Mouse (Mus musculus): ENCODE measurements around the gene Sipa1l2.

The Sipa1l2 gene

GRCm38 (mm10) chr8:125576127-125576526 lies 6.5 kb upstream of the Sipa1l2 start:
- DNase-seq: no peak

DNA sequence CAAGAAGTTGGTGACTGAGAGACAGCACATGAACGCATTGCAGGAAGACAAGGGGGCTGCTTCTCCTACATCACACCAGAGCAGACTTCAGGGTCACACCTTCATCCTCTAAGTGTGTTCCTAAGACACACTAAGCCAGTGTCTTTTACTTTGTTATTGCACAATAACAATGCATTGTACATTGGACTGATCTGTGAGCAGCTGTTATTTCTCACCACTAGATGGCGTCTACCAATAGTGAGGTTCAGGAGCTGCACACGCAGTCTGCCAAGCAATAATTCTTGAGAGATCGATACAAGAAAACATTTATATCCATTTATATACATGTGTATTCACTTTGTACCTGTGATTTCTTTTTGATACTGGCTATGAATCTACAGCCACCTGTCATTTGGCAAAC lies 4.7 kb upstream of the Sipa1l2 start:
- peak; percentile 61 for DNase-seq

DNA sequence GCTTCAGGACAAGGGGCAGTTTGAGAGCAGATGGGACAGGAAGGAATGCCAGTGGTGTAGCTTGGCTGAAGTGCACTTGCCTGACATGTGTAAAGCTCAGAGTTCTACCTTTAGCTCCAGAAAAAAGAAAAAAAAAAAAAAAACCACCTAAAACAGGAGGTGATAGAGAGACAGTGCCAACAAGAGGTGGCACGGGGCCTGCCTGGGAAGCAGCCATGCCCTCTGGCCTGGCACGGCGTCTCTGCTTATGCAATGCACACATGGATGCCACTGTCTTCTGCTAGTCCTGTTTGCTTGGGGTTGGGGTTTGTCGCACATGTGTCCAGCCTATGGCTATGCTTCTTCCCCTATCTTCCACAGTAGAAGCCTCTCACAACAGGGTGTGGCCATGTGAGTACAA lies 2.6 kb upstream of the Sipa1l2 start:
- DNase-seq: no peak

DNA sequence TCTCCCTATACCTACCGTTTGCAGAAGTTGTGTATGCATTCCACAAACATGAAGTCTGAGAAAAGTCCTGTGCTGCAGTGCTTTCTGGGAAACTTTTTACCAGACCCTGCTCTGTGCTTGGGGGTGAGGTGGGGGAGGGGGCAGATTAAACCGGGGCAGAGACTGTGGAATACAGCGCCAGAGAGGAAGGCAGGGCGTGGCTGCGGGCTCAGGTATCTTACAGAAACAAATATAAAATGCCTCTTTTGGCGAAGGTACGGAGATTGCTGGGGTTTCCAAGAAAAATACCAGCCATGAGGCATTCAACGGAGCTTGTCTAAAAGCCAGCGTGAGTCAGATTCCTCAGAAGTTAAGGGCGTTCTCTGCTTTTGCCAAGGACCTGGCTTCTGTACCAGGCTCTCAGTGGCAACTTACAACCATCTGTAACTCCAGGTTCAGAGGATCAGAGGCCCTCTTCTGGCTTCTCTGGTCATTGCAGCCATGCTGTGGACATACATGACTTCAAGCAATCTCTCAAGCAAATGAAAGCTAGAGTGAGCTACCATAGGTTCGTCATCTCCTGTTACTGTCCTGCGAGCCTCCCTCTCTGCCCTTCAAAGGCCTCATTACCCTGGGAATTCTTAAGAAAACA lies 1.3 kb upstream of the Sipa1l2 start:
- DNase-seq: peak; percentile 67

GRCm38 (mm10) chr8:125570389-125570788 lies 781 bp upstream of the Sipa1l2 start:
- DNase-seq: no peak

GRCm38 (mm10) chr8:125568851-125569532 lies 616 bp downstream of the Sipa1l2 start:
- DNase-seq: peak; percentile 75

DNA sequence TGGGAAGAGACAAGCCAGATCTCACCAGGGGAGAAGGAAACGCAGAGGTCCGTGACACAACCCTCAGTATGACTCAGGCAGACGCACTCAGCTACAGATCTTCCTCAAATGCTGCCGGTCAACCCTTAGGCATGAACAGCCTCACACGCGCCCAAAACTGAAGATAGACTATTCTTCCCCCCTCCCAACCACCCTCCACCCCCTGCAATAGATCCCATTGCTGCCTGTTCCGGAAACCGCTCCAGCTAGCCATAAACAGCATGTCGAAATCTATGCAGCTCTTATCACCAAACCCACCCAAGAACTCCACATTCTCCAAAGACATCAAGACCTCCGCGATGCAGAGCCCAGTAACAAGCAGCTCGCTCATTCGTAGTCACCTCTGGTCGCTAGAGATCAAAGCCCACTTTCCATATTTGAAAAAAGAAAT lies 1.2 kb downstream of the Sipa1l2 start:
- peak; percentile 51 for DNase-seq

DNA sequence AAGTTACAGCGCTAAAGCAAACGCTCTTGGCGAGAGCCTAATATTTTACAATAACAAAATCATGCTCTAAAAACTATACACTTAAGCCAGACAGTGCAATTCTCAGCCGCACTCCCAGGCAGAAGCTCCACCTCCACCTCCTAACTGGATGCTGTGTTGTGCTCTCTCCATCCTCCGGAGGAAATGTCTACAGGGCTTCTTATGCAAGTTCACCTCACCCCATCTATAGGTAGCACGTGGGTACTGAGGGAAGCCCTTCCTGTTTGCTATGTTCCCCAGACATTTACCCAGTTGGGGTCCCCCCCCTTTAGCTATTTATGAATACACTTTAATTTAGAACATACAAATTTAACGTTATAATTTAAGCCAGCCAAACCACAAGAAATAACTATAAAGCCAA lies 2.0 kb downstream of the Sipa1l2 start:
- no peak for DNase-seq

DNA sequence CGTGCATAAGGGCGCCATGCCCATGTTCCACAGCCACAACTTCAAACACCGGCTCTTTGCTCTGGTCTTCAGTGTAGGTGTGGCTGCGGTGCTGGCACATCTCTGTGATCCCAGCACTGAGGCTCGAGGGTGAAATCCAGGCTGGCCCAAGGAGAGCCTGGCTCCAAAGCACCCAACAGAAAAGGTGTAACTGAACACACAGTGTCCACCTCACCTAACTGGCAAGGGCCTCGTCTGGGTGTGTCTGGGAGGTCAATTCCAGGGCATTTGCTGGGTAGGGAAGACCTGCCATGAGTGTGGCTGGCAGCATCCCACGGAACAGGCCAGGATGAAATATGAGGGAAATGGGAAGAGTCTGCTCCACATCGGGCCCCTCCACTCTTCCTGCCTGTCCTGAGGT lies 6.7 kb downstream of the Sipa1l2 start:
- no peak for DNase-seq

- no peak for DNase-seq
These were observed 8.7 kb downstream of the Sipa1l2 start for GRCm38 (mm10) chr8:125560825-125561490.

GRCm38 (mm10) chr8:125559066-125559653 lies 10.4 kb downstream of the Sipa1l2 start:
- DNase-seq: no peak

GRCm38 (mm10) chr8:125558109-125559065 lies 11.2 kb downstream of the Sipa1l2 start:
- DNase-seq: peak; percentile 93

- DNase-seq: peak; percentile 34
These were observed 12.1 kb downstream of the Sipa1l2 start for GRCm38 (mm10) chr8:125557391-125558108.

GRCm38 (mm10) chr8:125556706-125557105 lies 12.9 kb downstream of the Sipa1l2 start:
- no peak for DNase-seq

- no peak for DNase-seq
These were observed 19.0 kb downstream of the Sipa1l2 start for GRCm38 (mm10) chr8:125550567-125550966.

DNA sequence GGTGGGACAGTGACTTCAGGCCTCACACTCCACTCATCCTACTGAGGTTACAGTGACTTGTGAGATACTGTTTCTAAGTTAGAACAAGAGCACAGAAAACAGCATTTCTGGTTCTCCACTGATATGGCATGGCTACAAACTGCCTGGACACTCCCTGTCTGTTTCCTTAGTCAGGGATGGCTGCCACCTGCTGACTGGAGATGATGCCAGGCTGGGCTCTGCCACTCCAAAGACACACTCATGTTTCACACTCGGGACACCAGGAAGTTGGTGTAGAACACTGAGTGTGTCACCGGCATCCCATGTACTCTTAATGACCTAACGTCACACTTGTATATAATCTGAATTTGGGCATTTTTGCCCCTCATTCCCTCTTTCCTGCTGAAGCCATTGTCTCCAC lies 22.3 kb downstream of the Sipa1l2 start:
- no peak for DNase-seq

DNA sequence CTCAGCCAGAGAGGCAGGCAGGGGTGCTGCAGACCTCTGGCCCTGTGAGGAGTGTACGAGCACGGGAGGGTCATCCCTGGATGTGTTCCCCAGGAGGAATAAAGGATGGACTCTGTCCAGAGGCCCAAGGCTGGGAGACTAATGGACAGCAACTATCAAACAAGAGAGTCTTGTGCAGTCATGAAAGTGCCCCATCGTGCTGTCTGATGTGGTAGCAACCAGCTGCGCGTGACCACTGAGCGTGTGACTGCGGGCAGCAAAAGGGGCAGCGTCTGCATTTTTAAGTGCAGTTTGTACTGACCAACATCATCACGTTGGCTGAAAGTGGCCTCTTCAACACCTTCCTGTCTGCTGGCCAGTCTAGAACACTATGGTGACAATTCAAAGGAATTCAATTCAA lies 23.7 kb downstream of the Sipa1l2 start:
- no peak for DNase-seq

DNA sequence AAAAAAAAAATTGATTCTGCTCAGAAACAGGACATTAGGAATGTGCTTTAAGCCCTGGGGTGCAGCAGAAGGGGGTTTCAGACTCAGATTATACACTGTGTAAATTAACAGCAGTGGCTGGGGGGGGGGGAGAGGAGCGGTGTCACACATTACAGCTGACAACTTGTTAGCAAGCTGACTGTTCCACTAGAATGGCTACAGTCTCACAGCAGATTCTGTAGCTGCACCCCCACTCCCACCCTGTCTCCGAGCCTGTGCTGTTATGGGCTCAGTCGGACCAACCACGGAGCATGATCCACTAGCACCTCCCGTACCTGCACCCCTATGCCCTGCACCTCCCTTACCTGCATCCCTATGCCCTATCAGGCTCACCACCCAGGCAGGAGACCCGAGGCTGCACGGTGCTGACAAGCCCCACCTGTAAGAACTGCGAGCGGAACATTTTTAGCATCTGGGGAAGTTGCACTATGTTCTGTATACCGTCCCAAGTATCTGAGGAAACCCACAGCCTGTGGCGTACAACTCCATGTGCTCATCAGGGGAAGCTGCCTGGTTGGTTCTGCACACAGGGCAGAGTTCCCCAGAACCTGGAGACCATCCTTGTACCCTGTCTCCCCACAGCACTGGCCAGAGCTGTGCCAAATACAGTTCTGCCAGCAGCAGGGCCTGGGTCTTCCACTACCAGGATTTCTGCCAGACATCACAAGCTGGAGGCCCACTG lies 26.6 kb downstream of the Sipa1l2 start:
- no peak for DNase-seq

DNA sequence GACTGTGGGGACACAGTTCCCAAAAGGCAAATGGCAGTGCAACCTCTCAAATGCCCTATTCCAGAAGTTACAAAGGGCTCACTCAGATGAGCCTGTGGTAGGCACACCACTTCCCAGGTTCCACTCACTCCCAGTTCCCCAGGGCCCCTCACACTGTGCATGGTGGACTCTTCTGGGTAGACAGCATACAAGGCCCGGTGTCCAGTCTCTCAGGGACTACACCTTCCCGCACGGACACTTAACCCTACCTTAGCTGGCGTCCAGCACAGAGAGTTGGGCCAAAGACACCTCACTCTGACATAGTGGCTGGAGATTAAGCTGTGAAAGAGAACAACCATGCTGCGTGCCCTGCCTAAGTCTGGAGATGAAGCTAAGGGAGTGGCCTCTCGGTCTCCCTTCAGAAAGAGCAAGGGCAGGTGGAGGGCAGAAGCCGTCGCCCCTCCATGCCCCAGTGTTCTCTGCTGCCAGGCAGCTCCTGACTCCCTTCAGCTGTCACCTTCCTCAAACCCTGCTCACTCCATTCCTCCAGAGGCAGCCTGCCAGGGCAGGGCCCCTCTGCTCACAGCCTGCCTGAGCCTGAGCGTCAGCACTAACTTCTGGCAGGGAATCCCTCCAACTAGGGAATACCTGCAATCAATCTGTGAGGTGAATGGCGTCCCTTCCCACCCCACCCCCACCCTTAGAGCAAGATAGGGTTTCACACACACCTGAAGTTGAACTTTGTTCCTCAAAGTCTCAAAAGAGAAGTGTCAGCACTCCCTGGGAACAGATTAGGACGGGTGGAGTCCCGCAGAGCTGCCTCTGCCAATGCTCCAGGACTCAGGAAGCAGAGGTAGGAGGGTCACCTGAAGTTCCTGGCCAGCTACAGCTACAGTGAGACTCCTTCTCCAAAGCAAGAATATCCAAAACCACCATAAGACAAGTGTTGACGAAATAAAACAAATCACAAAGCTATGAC lies 30.3 kb downstream of the Sipa1l2 start:
- peak; percentile 56 for DNase-seq

GRCm38 (mm10) chr8:125538265-125538664 lies 31.3 kb downstream of the Sipa1l2 start:
- peak; percentile 61 for DNase-seq

Measured in lung, postnatal 10 days (tissue).